Mouse (Mus musculus): ENCODE results near the gene Snrpb2. TPM values are rescaled to one million over a fixed set of nuclear protein-coding genes. Genes with fewer than 3 reads are reported as not detected.

Snrpb2 gene
- 47.1 and 50.4 TPM in 2 replicates for polyA plus RNA-seq (2015; fragmentation: Nextera tagmentation; extraction: Ambion mirVana)

DNA sequence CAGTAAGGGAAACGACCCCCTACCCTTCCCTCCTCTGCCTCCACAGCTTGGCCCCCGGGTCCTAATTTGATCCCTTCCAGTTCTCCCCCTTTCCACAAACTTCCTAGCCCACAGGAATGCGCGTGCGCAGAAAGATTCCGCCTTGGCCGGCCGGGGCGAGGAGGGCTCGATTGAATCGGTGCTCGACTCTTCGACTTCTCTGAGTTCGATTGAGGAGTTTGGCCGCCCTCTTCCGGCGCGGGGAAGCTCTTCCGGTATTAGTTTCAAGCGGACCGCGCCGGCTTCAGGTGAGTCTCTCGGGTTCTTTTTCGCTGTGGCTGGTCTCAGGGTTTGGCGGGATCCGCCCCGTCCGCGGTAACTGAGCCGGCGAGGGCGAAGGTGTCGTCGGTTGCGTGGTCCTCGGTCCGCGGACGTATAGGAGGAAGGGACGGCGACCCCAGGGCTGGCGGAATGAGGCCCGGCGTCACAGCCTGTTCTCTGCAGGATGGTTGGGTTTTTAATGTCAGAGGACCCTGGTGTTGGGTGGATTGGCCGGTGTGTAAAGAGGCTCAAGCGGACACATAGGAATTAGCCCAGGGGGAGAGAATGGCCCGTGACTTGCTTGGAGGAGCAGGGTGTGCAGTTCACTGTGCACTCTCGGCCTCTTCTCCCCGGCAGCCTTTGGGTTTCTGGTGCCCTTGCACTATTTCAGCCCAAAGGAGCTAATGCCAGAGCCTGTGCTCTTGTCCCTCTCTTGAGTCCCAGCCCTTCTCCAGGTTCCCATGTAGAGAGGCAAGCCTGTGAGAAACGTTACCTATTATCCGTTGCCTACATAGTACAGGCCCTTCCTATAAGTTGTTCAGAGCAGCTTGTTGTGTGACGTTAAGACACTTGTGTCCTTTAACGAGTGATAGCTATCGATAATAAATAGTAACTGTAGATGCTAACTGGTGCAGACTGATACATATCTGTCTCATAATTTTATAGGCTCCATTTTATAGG, at the start of gene Snrpb2:
TSS of gene Snrpb2 (plus strand) at position 228 of the 981 bp plus-strand sequence.
- H3K4me3 ChIP-seq, result peak within 1 kb of the TSS; percentile 74
- peak within 1 kb of the TSS; percentile 39; the same call in 1 of the 2 replicates for H3K27ac ChIP-seq
- no peaks in the 10 kb centered on the region for H3K27me3 ChIP-seq (replicated peaks)
- H3K9ac ChIP-seq, result peak within 1 kb of the TSS; percentile 73
- no peaks in the 10 kb centered on the region for H3K9me3 ChIP-seq
- peak; percentile 95 for ATAC-seq (replicated peaks)
- H3K36me3 ChIP-seq (replicated peaks), result peaks cover 15% of the 10 kb centered on the region; the same call in 1 of the 2 replicates
- peak within 1 kb of the TSS; percentile 82 for H3K4me2 ChIP-seq
- 1% methylated on average over 55 of the region's 55 CpGs for WGBS
- peaks cover 9% of the 10 kb centered on the region for H3K4me1 ChIP-seq

DNA sequence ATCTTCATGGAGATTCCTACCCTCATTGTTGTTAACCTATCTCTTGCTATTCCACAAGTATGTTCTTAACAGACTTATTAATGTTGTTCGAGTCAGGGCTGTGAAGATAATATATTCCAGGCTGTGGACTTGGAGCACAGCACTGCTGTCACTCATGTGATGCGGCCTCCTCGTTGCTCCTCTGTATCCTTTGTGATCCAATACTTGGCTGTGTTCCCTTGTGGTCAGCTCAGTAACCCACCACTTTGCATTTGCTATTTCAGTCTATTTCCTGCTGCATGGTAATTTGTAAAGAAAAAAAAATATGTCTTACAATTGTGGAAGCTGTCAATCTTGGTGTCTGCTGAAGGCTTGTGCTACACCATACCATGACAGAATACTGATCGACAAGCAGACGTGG, 49.8 kb upstream of the Snrpb2 start:
- Histone ChIP-seq H3K36me3 (replicated peaks) (no peaks in the 10 kb centered on the region), H3K4me3 (no peak overlapping the region), H3K9ac (no peak overlapping the region), H3K4me2 (no peak overlapping the region), H3K27ac (no peak overlapping the region), H3K4me1 (no peaks in the 10 kb centered on the region), H3K9me3 (no peaks in the 10 kb centered on the region), H3K27me3 (replicated peaks) (no peaks in the 10 kb centered on the region)
- ATAC-seq (replicated peaks), result no peak
- 62% methylated on average over 5 of the region's 5 CpGs for WGBS

DNA sequence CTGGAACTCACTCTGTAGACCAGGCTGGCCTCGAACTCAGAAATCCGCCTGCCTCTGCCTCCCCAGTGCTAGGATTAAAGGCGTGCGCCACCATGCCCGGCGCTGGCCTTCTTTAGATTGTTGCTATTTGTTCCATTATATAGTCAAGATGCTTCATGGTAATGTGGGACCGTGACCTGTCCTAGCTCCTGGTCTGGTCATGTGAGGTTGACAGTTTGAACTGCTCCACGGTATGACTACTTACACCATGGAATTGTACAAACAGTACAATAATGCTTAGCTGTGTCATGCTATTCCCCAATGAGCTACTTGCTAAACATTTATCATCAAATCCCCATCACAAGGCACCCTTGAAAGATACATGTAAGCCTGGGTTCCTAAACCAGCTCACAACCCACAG, 44.8 kb upstream of the Snrpb2 start:
- Histone ChIP-seq H3K9ac (no peak overlapping the region), H3K4me3 (no peak overlapping the region), H3K36me3 (replicated peaks) (no peaks in the 10 kb centered on the region), H3K27me3 (replicated peaks) (no peaks in the 10 kb centered on the region), H3K27ac (no peak overlapping the region), H3K9me3 (no peaks in the 10 kb centered on the region), H3K4me2 (no peak overlapping the region), H3K4me1 (no peaks in the 10 kb centered on the region)
- no peak for ATAC-seq (replicated peaks)
- WGBS, result 91% methylated on average over 8 of the region's 8 CpGs

DNA sequence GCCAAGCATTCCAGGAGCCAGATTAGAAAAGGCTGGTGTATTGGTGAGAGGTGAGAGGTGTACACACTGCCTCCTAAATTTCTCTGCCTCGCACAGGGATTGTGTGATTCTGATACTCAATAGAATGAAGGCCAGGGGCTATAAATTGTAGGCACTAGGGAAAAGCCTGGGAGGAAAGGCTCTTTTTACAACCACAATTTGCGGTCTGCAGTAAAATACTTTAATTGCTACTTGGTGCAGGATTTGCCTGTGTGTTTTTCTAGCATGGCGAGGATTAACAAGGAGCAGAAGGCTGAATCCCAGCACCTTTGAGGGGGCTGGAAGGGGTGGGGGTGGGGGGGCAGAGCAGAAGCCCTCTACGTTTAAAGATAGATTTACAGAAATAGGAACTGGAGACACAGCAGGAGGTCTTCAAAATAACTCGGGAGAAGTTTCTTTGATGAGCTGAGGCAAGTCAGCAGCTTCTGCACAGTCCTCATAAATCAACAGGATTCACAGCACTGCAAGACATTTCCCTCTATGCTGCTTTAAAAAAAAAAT, 44.2 kb upstream of the Snrpb2 start:
- no peak overlapping the region for H3K27ac ChIP-seq
- H3K4me3 ChIP-seq, result no peak overlapping the region
- H3K27me3 ChIP-seq (replicated peaks), result no peaks in the 10 kb centered on the region
- H3K9ac ChIP-seq, result no peak overlapping the region
- no peak for ATAC-seq (replicated peaks)
- no peaks in the 10 kb centered on the region for H3K9me3 ChIP-seq
- no peak overlapping the region for H3K4me2 ChIP-seq
- WGBS, result 41% methylated on average over 5 of the region's 5 CpGs
- no peaks in the 10 kb centered on the region for H3K4me1 ChIP-seq
- no peaks in the 10 kb centered on the region for H3K36me3 ChIP-seq (replicated peaks)

DNA sequence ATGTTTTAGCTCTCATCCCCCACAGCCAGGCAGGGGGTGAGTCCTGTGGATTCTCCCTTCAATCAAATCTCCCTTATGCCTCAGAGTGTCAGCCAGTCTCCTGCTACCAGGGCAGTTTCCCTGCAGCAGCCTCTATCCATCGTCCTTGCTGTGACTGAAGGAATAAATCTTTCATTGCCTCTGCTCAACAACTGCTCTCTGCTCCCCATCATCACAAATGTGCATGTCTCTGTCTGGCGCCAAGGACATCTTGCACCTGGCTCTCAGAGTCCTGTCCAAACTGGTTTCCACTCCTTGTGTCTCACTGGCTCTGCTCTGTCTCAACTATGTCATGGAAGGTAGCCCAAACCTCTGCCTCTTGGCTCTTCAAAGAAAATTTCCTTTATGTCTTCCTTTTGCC, 43.1 kb upstream of the Snrpb2 start:
- Histone ChIP-seq H3K27me3 (replicated peaks) (no peaks in the 10 kb centered on the region), H3K9ac (no peak overlapping the region), H3K4me1 (no peaks in the 10 kb centered on the region), H3K9me3 (no peaks in the 10 kb centered on the region), H3K36me3 (replicated peaks) (no peaks in the 10 kb centered on the region), H3K27ac (no peak overlapping the region), H3K4me2 (no peak overlapping the region), H3K4me3 (no peak overlapping the region)
- 50% methylated on average over 2 of the region's 2 CpGs for WGBS
- no peak for ATAC-seq (replicated peaks)

DNA sequence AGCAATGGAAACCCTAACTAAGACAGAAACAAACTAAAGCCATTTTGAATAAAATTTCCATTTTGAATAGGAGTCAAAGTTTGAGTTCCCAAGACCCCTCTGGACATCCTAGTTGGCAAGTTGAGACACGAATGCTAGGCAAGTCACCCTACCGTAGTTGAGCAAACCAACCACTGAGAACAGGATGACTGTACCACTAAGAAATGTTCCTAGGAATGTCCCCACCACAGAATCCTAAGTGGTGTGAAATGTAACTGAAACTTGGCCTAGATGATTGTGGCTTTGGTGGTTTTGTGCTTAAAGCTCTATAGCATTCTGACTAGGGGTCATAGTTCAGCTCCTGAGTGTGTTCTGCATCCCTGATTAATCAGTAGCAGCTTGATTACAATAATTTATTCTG, 39.5 kb upstream of the Snrpb2 start:
- H3K27me3 ChIP-seq (replicated peaks), result no peaks in the 10 kb centered on the region
- no peak overlapping the region for H3K9ac ChIP-seq
- H3K4me1 ChIP-seq, result no peaks in the 10 kb centered on the region
- no peak overlapping the region for H3K27ac ChIP-seq
- no peaks in the 10 kb centered on the region for H3K9me3 ChIP-seq
- H3K4me3 ChIP-seq, result no peak overlapping the region
- H3K4me2 ChIP-seq, result no peak overlapping the region
- no peaks in the 10 kb centered on the region for H3K36me3 ChIP-seq (replicated peaks)
- ATAC-seq (replicated peaks), result no peak
- WGBS, result 91% methylated on average over 2 of the region's 2 CpGs

DNA sequence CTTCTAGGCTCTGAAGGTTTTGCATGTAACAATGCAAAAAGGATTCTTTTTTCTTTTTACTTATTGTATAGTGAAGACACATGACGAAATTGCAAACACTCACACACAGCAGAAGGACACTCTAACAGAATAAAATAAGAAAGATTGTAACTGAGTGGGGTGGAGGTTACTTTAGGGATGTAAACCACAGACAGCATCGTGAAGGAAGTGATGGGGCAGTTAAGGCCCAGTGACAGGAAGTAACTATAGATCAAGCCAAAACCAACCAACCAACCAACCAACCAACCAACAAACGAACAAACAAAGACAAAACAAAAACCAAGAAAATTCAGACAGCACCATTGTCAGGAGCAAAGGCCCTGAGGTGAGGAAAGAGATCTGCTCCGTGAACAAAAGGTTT, 38.6 kb upstream of the Snrpb2 start:
- Histone ChIP-seq H3K9me3 (no peaks in the 10 kb centered on the region), H3K27ac (no peak overlapping the region), H3K4me2 (no peak overlapping the region), H3K4me3 (no peak overlapping the region), H3K27me3 (replicated peaks) (no peaks in the 10 kb centered on the region), H3K4me1 (no peaks in the 10 kb centered on the region), H3K9ac (no peak overlapping the region), H3K36me3 (replicated peaks) (no peaks in the 10 kb centered on the region)
- ATAC-seq (replicated peaks), result no peak
- WGBS, result 88% methylated on average over 4 of the region's 4 CpGs

DNA sequence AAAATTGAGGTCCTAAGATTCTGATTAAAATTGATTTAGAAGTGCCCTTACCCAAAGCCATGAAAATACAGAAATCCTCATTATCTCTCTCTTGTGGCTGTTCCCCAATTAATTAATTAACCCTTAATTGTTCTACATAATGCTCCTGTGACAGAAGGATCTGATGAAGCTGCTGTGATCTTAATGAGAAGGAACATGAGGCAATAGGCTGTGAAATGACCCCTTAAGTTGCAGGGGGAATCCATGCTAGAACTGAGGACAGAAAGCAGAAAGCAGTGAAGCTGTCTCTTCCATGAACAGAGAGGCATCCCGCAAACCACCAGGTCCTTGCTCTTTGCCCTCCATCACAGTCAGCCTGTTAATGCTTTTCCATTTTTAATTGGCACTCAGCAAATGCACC, 31.6 kb upstream of the Snrpb2 start:
- no peaks in the 10 kb centered on the region for H3K27me3 ChIP-seq (replicated peaks)
- no peaks in the 10 kb centered on the region for H3K9me3 ChIP-seq
- H3K4me1 ChIP-seq, result peaks cover 16% of the 10 kb centered on the region
- H3K9ac ChIP-seq, result no peak overlapping the region
- H3K4me2 ChIP-seq, result no peak overlapping the region
- H3K27ac ChIP-seq, result 0 out of 2 replicates have a peak overlapping the region, but pooled peaks have one; percentile 3
- 82% methylated on average over 1 of the region's 1 CpGs for WGBS
- H3K4me3 ChIP-seq, result no peak overlapping the region
- no peaks in the 10 kb centered on the region for H3K36me3 ChIP-seq (replicated peaks)
- ATAC-seq (replicated peaks), result no peak

DNA sequence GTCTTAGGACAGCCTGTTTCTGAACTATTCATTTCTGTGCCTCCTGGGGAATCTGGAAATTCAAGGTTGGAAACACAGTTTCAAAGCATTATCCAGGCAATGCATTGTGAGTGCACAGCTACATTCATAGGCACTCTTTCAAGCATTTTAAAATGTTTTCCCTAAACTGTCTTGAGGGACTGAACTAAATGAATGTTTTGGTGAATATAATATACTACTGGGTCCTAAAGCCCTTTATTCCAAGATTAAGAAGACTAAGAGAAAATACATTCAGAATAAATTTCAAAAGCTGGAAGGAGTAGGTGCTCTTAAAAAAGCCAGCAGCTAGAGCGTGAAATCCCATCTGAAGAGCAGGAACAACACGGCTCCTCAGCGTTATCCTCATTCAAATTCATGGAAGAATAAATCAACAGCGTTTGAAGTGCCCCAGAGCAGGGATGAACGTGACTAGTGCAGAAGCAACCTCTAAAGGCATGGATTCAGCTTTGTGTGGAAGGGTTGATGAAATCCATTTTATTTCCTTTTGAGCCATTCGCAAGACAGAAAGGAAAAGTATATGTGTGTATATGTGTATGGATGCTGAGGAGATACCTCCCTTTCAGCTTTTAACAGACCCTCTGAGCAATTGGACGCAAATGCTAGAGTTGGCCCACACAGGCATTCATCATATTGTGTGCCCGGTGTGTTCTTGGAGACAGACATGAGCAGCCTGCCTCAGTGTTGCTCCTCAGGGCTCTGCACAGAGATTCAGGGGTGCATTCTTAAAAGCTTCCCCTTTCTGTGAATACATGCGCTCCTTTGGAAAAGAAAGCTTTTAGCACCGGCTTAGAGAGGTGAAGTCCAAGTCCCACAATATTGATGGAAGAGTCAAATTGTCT, 30.2 kb upstream of the Snrpb2 start:
- ATAC-seq (replicated peaks), result peak; percentile 93
- no peaks in the 10 kb centered on the region for H3K36me3 ChIP-seq (replicated peaks)
- peaks cover 16% of the 10 kb centered on the region for H3K4me1 ChIP-seq
- H3K27me3 ChIP-seq (replicated peaks), result no peaks in the 10 kb centered on the region
- no peak overlapping the region for H3K4me3 ChIP-seq
- H3K9me3 ChIP-seq, result no peaks in the 10 kb centered on the region
- no peak overlapping the region for H3K9ac ChIP-seq
- peak overlapping the region; percentile 3; the same call in 1 of the 2 replicates for H3K4me2 ChIP-seq
- H3K27ac ChIP-seq, result peak overlapping the region; percentile 70
- WGBS, result 16% methylated on average over 10 of the region's 10 CpGs

DNA sequence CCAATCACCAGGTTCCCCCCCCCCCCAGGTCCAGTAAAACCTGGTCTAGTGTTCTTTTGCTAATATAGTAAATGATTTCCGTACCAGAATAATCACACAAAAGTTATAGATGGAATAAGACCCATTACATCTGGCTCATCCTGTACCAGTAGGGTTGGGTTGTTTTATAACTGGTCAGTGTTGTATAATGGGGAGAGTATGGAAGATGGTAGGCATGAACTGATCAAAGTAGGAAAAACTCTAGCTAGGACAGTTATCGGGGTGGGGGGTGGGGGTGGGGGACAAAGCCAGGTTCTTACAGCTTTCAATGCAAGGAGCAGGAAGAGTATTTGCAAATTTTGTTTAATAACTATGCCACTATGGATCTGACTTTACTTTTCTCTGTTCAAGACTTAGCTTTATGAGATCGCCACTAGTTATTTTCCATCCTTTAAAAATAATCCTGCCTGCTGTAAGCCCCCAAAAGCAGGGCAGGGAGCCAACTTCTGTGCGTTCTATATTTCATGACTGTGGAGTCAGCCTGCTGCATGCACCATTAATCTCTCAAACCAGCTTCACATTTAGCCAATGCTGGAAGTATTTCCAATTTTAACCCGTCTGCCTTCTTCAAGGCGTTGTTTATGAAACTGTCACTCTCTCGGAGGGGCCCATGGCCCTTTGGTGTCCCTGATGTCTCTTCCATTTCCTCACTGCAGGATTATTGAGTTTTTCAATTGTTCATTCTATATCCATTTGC, 28.3 kb upstream of the Snrpb2 start:
- Histone ChIP-seq H3K9ac (no peak overlapping the region), H3K27ac (no peak overlapping the region), H3K4me2 (no peak overlapping the region), H3K4me3 (no peak overlapping the region), H3K9me3 (no peaks in the 10 kb centered on the region), H3K36me3 (replicated peaks) (no peaks in the 10 kb centered on the region), H3K4me1 (peaks cover 16% of the 10 kb centered on the region), H3K27me3 (replicated peaks) (no peaks in the 10 kb centered on the region)
- no peak for ATAC-seq (replicated peaks)
- 60% methylated on average over 7 of the region's 7 CpGs for WGBS

DNA sequence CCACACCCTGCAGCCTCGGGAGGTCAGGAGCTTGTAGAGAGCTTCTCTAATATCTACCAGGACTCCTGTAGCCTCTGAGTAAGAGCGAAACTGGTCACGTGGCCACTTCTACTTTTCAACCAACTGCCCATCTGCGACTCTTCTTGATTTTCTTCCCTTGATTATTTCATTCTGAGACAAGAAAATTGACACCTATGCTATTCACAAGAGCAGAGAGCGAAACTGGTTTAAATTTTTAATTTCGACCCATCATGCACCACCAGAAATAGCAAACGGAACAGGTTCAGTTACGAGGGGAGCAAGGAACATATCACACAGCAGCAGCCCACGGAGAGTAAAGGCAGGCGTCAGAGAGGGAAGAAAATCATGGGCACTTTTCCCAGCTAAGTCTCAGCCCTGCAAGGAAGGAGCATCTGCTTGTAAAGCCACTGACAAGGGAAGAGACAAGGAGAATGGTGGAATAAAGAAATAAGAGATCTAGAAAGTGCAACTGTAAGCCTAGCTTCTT, 27.7 kb upstream of the Snrpb2 start:
- Histone ChIP-seq H3K9ac (no peak overlapping the region), H3K27me3 (replicated peaks) (no peaks in the 10 kb centered on the region), H3K36me3 (replicated peaks) (no peaks in the 10 kb centered on the region), H3K4me3 (no peak overlapping the region), H3K4me2 (no peak overlapping the region), H3K27ac (no peak overlapping the region), H3K4me1 (peaks cover 16% of the 10 kb centered on the region), H3K9me3 (no peaks in the 10 kb centered on the region)
- ATAC-seq (replicated peaks), result no peak
- WGBS, result 71% methylated on average over 10 of the region's 10 CpGs

Measured in midbrain, embryonic 15.5 days (tissue).